In genomic region chr15:77150424-77150841, GRCm38 (mm10) we compare ENCODE assay signal across 8 mouse cellular contexts.
DNase-seq lines count a peak whose midpoint lies in the region; ATAC-seq and TF ChIP-seq lines count a peak whose summit lies in the region.

No protein-coding gene starts in this region.

- 14% methylated on average over 3 of the region's 3 CpGs for WGBS in hindbrain, embryonic 10.5 days
- WGBS in lung, embryonic 16.5 days = 21% methylated on average over 3 of the region's 3 CpGs
- 12% methylated on average over 3 of the region's 3 CpGs for WGBS in stomach, embryonic 16.5 days

- H3K4me2 ChIP-seq in lung, embryonic 16.5 days (ENCODE audit: low read depth, low read length) = peak overlapping the region; percentile 60
- H3K4me2 ChIP-seq in stomach, embryonic 16.5 days (ENCODE audit: low read depth, low read length) = peak overlapping the region; percentile 77

- peak overlapping the region; percentile 100 for H3K27ac ChIP-seq in embryonic fibroblast, embryonic 13.5 days (ENCODE audit: insufficient read depth, low read length)
- peak overlapping the region; percentile 89 for H3K27ac ChIP-seq in hindbrain, embryonic 10.5 days
- H3K27ac ChIP-seq in lung, embryonic 16.5 days (ENCODE audit: low read length) = peak overlapping the region; percentile 98
- H3K27ac ChIP-seq in stomach, embryonic 16.5 days (ENCODE audit: low read length) = peak overlapping the region; percentile 93

- no peaks in the 10 kb centered on the region for H3K36me3 ChIP-seq in hindbrain, embryonic 10.5 days
- no peaks in the 10 kb centered on the region for H3K36me3 ChIP-seq in lung, embryonic 16.5 days (ENCODE audit: control insufficient read depth, insufficient read depth, low read length)
- no peaks in the 10 kb centered on the region for H3K36me3 ChIP-seq in stomach, embryonic 16.5 days (ENCODE audit: control insufficient read depth, insufficient read depth, low read length)

- peak overlapping the region; percentile 58 for H3K9ac ChIP-seq in lung, embryonic 16.5 days (ENCODE audit: low read length)
- peak overlapping the region; percentile 61 for H3K9ac ChIP-seq in stomach, embryonic 16.5 days (ENCODE audit: low read length)

- no peaks in the 10 kb centered on the region for H3K9me3 ChIP-seq in hindbrain, embryonic 10.5 days
- no peaks in the 10 kb centered on the region for H3K9me3 ChIP-seq in lung, embryonic 16.5 days (ENCODE audit: control insufficient read depth, low read length)
- no peaks in the 10 kb centered on the region for H3K9me3 ChIP-seq in stomach, embryonic 16.5 days (replicated peaks; ENCODE audit: control insufficient read depth, low read length)

- peak; percentile 26; the same call in 1 of the 2 replicates for TF ChIP-seq POLR2A in embryonic fibroblast, embryonic 13.5 days (IDR thresholded peaks at IDR 0.05; ENCODE audit: low read depth, low read length)

- peak; percentile 37 for ATAC-seq in lung, embryonic 16.5 days (ENCODE audit: low read depth)
- ATAC-seq in stomach, embryonic 16.5 days (ENCODE audit: insufficient read depth, low FRiP score) = peak; percentile 20; the same call in 1 of the 2 replicates

- peak overlapping the region; percentile 67 for H3K4me3 ChIP-seq in embryonic fibroblast, embryonic 13.5 days (ENCODE audit: insufficient read depth, low read length)
- peak overlapping the region; percentile 63 for H3K4me3 ChIP-seq in hindbrain, embryonic 10.5 days
- peak overlapping the region; percentile 38 for H3K4me3 ChIP-seq in lung, embryonic 16.5 days (ENCODE audit: low read length)
- peak overlapping the region; percentile 31 for H3K4me3 ChIP-seq in stomach, embryonic 16.5 days (replicated peaks; ENCODE audit: low read length)

- DNase-seq in gastrocnemius, adult 18-20 months (ENCODE audit: low spot score) = peak; percentile 55
- no peak for DNase-seq in gastrocnemius, postnatal 36 days
- peak; percentile 87 for DNase-seq in NIH3T3 (ENCODE audit: low read depth)
- peak; percentile 45 for DNase-seq in hindbrain, embryonic 10.5 days (ENCODE audit: low spot score)
- no peak for DNase-seq in layer of hippocampus, adult 11-12 months (ENCODE audit: low spot score)

- intact Hi-C loops in gastrocnemius, postnatal 36 days (cut with DNase I) = no loop called here

- H3K4me1 ChIP-seq in embryonic fibroblast, embryonic 13.5 days (ENCODE audit: control insufficient read depth, insufficient read depth, low read length) = peaks cover 25% of the 10 kb centered on the region
- peaks cover 58% of the 10 kb centered on the region for H3K4me1 ChIP-seq in hindbrain, embryonic 10.5 days (replicated peaks)
- H3K4me1 ChIP-seq in lung, embryonic 16.5 days (replicated peaks; ENCODE audit: control insufficient read depth, insufficient read depth, low read length) = peaks cover 35% of the 10 kb centered on the region
- peaks cover 39% of the 10 kb centered on the region for H3K4me1 ChIP-seq in stomach, embryonic 16.5 days (ENCODE audit: control insufficient read depth, insufficient read depth, low read length)

- TF ChIP-seq CTCF in embryonic fibroblast, embryonic 13.5 days (IDR thresholded peaks at IDR 0.05; ENCODE audit: borderline replicate concordance, insufficient read depth, low read length) = no peak

- no peaks in the 10 kb centered on the region for H3K27me3 ChIP-seq in hindbrain, embryonic 10.5 days (ENCODE audit: insufficient read depth, poor library complexity, severe bottlenecking)
- H3K27me3 ChIP-seq in lung, embryonic 16.5 days (ENCODE audit: control insufficient read depth, insufficient read depth, low read depth, low read length) = no peaks in the 10 kb centered on the region
- H3K27me3 ChIP-seq in stomach, embryonic 16.5 days (ENCODE audit: control insufficient read depth, insufficient read depth, low read length) = no peaks in the 10 kb centered on the region

Comparison
In these comparisons a context has a peak if more than half of its experiments do, and no peak if none do; other contexts are left out.
1. DNase-seq: peak in gastrocnemius, adult 18-20 months (single experiment), NIH3T3 (single experiment) and hindbrain, embryonic 10.5 days (single experiment); none in gastrocnemius, postnatal 36 days (0 of 2) and layer of hippocampus, adult 11-12 months (single experiment).
2. Peak in every context shown above with its lines, with median percentiles within 50 percentile points of each other: H3K27ac ChIP-seq and H3K4me3 ChIP-seq.